Mouse (Mus musculus): Measurements from ENCODE around the gene Zfp456. TPM values are rescaled to one million over a fixed set of nuclear protein-coding genes. Genes with fewer than 3 reads are reported as not detected.

Zfp456 gene
- polyA plus RNA-seq, 1 experiment from 2014 or later = 0.53 TPM

DNA sequence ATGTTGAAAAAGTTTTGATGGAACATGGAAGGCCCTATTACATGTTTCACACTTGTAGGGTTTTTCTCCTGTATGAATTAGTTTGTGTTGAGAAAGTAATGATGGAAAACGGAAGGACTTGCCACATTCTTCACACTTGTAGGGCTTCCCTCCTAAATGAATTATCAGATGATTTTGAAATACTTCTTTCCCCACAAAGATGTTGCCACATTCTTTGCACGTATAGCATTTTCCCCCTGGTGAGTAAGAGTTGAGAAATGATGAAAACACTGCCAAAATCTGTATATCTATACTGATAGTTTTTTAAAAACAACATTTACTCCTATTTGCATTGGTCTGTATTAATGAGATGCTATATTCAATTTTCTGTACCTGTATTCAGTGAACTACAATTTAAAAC, 32.2 kb downstream of the Zfp456 start:
- Histone ChIP-seq H3K27ac (no peak overlapping the region), H3K9ac (no peak overlapping the region), H3K4me2 (no peak overlapping the region), H3K9me3 (no peaks in the 10 kb centered on the region), H3K36me3 (replicated peaks) (no peaks in the 10 kb centered on the region), H3K4me3 (no peak overlapping the region), H3K27me3 (replicated peaks) (no peaks in the 10 kb centered on the region), H3K4me1 (no peaks in the 10 kb centered on the region)
- WGBS = 93% methylated on average over 2 of the region's 2 CpGs
- ATAC-seq (replicated peaks) = no peak

DNA sequence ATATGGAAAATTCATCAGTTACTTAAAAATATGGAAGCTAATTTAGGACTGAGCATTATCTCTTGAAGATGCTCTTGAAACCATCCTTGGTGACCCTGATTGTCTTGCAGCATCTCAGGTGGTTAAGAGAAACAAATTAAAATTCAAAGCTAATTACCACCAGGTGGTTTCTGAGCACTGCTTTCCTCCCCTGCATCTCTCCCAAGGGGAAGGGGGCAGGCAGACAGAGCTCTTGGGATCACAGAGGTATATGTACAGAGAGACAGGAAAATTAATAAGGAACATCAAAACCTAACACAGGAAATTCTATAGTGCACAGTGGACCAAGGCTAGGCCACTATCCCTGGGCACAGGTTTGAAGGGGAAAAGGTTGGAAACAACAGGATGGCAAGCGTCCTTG, 42.7 kb downstream of the Zfp456 start:
- Histone ChIP-seq H3K36me3 (replicated peaks) (no peaks in the 10 kb centered on the region), H3K4me3 (peak overlapping the region; percentile 47), H3K4me2 (peak overlapping the region; percentile 61), H3K27ac (no peak overlapping the region), H3K27me3 (replicated peaks) (no peaks in the 10 kb centered on the region), H3K4me1 (peaks cover 9% of the 10 kb centered on the region), H3K9ac (peak overlapping the region; percentile 30), H3K9me3 (no peaks in the 10 kb centered on the region)
- 57% methylated on average over 1 of the region's 1 CpGs for WGBS
- peak; percentile 48 for ATAC-seq (replicated peaks)

DNA sequence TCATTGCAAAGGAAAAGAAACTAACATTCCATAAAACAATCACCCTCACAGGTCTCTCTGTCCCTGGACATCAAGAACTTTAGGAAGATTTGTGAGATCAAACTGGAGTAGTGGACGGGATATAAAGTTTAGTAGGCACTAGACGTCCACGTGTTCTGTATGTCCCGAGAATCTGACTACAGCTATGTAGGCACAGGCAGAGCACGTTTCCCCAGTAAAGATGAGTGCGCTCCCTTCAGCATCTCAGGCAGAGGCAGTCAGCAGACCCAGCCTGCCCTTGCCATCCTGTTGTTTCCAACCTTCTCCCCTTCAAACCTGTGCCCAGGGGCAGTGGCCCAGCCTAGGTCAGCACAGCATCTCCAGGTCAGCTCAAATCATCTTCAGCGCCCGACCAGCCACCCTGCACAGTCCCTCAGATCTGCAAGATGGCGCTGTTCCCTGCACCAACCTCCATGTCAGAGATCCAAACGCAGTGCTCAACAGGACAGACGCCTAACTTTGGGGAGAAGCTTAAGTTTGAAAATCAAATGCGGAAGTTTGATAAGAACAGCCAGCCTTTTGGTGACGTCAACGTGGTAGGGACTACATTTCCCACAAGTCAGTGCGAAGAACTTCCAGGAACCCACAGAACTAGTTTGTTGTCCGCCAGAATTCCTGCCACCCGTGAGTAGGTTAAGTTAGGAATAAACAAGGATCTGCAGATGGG, 43.4 kb downstream of the Zfp456 start, which contains the start of gene Zfp595:
Gene Zfp595, minus strand, starts transcription at position 552 of the 706 bp plus-strand sequence.
- Histone ChIP-seq H3K4me3 (peak within 1 kb of the TSS; percentile 47), H3K27ac (no peak within 1 kb of the TSS), H3K4me2 (peak within 1 kb of the TSS; percentile 61), H3K9ac (peak within 1 kb of the TSS; percentile 30), H3K9me3 (no peaks in the 10 kb centered on the region), H3K27me3 (replicated peaks) (no peaks in the 10 kb centered on the region), H3K36me3 (replicated peaks) (no peaks in the 10 kb centered on the region), H3K4me1 (peaks cover 9% of the 10 kb centered on the region)
- peak; percentile 95 for ATAC-seq (replicated peaks)
- WGBS = 18% methylated on average over 17 of the region's 17 CpGs

Other genes starting within 250 kb of the Zfp456 start
- gene Rsl1, start 202.6 kb downstream of the Zfp456 start, polyA plus RNA-seq (2015; fragmentation: Nextera tagmentation; extraction: Ambion mirVana) = 6.1 and 6.2 TPM in 2 replicates
- 2.0 and 2.9 TPM in 2 replicates for gene Zfp455, start 181.3 kb downstream of the Zfp456 start, polyA plus RNA-seq (2015; fragmentation: Nextera tagmentation; extraction: Ambion mirVana)
- gene Zfp458, start 97.3 kb downstream of the Zfp456 start, polyA plus RNA-seq (2015; fragmentation: Nextera tagmentation; extraction: Ambion mirVana) = 5.1 and 6.3 TPM in 2 replicates
- 0.91 and 1.5 TPM in 2 replicates for gene Zfp457, start 69.3 kb downstream of the Zfp456 start, polyA plus RNA-seq (2015; fragmentation: Nextera tagmentation; extraction: Ambion mirVana)
- gene Zfp595, start 43.2 kb downstream of the Zfp456 start, polyA plus RNA-seq (2015; fragmentation: Nextera tagmentation; extraction: Ambion mirVana) = 1.4 and 1.6 TPM in 2 replicates
- not detected in 2 replicates for gene Gm28044, start 15.3 kb downstream of the Zfp456 start, polyA plus RNA-seq (2015; fragmentation: Nextera tagmentation; extraction: Ambion mirVana)
- 0.49 and 0.68 TPM in 2 replicates for gene Zfp953, start 15.2 kb downstream of the Zfp456 start, polyA plus RNA-seq (2015; fragmentation: Nextera tagmentation; extraction: Ambion mirVana)
- gene Gm28041, start 77 bp downstream of the Zfp456 start, polyA plus RNA-seq (2015; fragmentation: Nextera tagmentation; extraction: Ambion mirVana) = not detected in 2 replicates
- gene Zfp429, start 24.0 kb upstream of the Zfp456 start, polyA plus RNA-seq (2015; fragmentation: Nextera tagmentation; extraction: Ambion mirVana) = 4.2 and 4.9 TPM in 2 replicates
- 1.0 and 1.3 TPM in 2 replicates for gene Zfp459, start 45.6 kb upstream of the Zfp456 start, polyA plus RNA-seq (2015; fragmentation: Nextera tagmentation; extraction: Ambion mirVana)
- 5.6 and 6.6 TPM in 2 replicates for gene Zfp874a, start 75.8 kb upstream of the Zfp456 start, polyA plus RNA-seq (2015; fragmentation: Nextera tagmentation; extraction: Ambion mirVana)
- gene Zfp874b, start 108.4 kb upstream of the Zfp456 start, polyA plus RNA-seq (2015; fragmentation: Nextera tagmentation; extraction: Ambion mirVana) = 2.3 and 3.0 TPM in 2 replicates
- 13.0 and 13.7 TPM in 2 replicates for gene Zfp58, start 124.7 kb upstream of the Zfp456 start, polyA plus RNA-seq (2015; fragmentation: Nextera tagmentation; extraction: Ambion mirVana)
- not detected in 2 replicates for gene Gm26965, start 150.3 kb upstream of the Zfp456 start, polyA plus RNA-seq (2015; fragmentation: Nextera tagmentation; extraction: Ambion mirVana)
- gene Zfp87, start 150.4 kb upstream of the Zfp456 start, polyA plus RNA-seq (2015; fragmentation: Nextera tagmentation; extraction: Ambion mirVana) = 36.8 and 39.6 TPM in 2 replicates
- 13.4 and 14.7 TPM in 2 replicates for gene Zfp748, start 178.0 kb upstream of the Zfp456 start, polyA plus RNA-seq (2015; fragmentation: Nextera tagmentation; extraction: Ambion mirVana)
- gene Zfp729b, start 233.9 kb upstream of the Zfp456 start, polyA plus RNA-seq (2015; fragmentation: Nextera tagmentation; extraction: Ambion mirVana) = 4.7 and 4.9 TPM in 2 replicates

All from midbrain, embryonic 15.5 days (tissue).